Mouse (Mus musculus): Measurements from ENCODE around the gene Myo5c. TPM values are rescaled to one million over a fixed set of nuclear protein-coding genes. Genes with fewer than 3 reads are reported as not detected.

Myo5c gene
- total and polyA plus RNA-seq, 3 experiments: 5.0 to 5.9 (median 5.1) TPM

DNA sequence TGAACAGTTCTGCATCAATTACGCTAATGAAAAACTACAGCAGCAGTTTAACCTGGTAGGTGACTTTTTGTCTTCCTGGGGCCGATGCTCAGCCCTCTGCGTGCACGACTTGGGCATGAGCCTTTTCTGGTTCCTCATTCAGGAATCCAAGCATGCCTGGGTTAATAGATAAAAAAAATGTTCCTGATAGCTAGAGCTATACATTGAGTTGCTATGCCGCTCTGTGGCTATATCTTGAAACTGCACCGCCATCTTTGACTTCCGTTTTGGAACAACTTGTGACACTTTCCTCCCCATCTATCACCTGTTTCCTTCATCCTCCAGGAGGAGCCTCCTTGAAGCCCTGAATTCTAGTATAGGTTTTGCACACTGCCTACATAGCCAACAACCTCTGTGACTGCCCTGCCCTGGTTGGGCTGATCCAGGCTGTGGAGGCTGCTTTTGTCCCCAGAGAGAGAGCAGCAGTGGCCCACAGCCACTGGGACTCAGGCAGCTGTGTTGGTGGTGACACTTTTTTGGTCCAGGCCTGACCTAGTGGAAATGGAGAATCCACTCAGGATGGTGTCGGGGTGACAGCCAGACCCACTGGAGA lies 30.5 kb downstream of the Myo5c start:
- Histone ChIP-seq H3K27ac (no peak overlapping the region), H3K4me1 (ENCODE audit: control insufficient read depth, insufficient read depth, low read length) (peaks cover 2% of the 10 kb centered on the region; the same call in 1 of the 2 replicates), H3K9ac (ENCODE audit: low read depth, low read length) (no peak overlapping the region), H3K4me3 (no peak overlapping the region), H3K27me3 (ENCODE audit: control insufficient read depth, insufficient read depth, low read length) (no peaks in the 10 kb centered on the region), H3K36me3 (ENCODE audit: control insufficient read depth, insufficient read depth, low read length) (no peaks in the 10 kb centered on the region), H3K79me2 (replicated peaks; ENCODE audit: control insufficient read depth, insufficient read depth, low read length) (no peaks in the 10 kb centered on the region)
- 58% methylated on average over 8 of the region's 8 CpGs for WGBS
- DNase-seq: no peak
- intact Hi-C loops (cut with DNase I): no loop called here
- TF ChIP-seq CTCF (IDR thresholded peaks at IDR 0.05): peak; percentile 13; the same call in 1 of the 2 replicates
- no peak for TF ChIP-seq EP300 (IDR thresholded peaks at IDR 0.05; ENCODE audit: insufficient read depth, low read depth, low read length)

DNA sequence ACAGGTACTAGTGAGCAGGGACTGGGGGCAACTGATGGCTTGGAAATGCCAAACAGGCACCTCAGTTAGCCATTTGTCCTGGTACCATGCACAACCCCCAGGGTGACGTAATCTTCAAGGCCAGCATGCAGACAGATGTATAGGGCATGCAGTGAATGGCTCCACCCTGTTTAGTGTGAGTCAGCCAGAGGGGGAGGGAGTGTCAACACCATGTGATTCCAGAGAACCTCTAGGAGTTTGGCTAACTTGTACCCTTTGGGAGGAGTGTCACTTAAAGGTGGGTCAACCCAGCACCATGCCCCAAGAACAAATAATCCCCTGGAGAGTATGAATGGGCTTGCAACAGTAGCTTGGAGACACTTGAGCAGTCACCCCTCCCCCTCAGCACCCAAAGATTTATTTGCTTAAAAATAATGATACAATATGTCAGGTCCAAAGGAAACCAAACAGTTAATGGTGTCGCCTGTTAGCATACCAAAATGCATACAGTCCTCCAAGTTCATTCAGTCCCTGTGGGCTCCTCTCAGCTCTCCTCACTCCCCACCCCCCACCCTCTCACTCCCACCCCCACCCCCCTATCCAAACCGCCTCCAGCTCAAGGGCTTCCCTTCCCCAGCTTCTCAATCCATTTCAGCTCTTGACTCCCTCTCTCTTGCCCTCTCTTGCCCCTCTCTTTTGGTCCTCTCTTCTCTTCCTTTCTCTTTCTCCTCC lies 32.3 kb downstream of the Myo5c start:
- TF ChIP-seq POLR2A (IDR thresholded peaks at IDR 0.05; ENCODE audit: insufficient read depth, low read depth, low read length) (no peak), EP300 (IDR thresholded peaks at IDR 0.05; ENCODE audit: insufficient read depth, low read depth, low read length) (no peak), CTCF (IDR thresholded peaks at IDR 0.05) (no peak)
- WGBS: 55% methylated on average over 3 of the region's 3 CpGs
- H3K4me1 ChIP-seq (ENCODE audit: control insufficient read depth, insufficient read depth, low read length): no peaks in the 10 kb centered on the region
- intact Hi-C loops (cut with DNase I): no loop called here
- no peak for DNase-seq
- no peak overlapping the region for H3K4me3 ChIP-seq
- no peaks in the 10 kb centered on the region for H3K79me2 ChIP-seq (replicated peaks; ENCODE audit: control insufficient read depth, insufficient read depth, low read length)
- no peak overlapping the region for H3K27ac ChIP-seq
- no peak overlapping the region for H3K9ac ChIP-seq (ENCODE audit: low read depth, low read length)
- H3K36me3 ChIP-seq (ENCODE audit: control insufficient read depth, insufficient read depth, low read length): no peaks in the 10 kb centered on the region
- H3K27me3 ChIP-seq (ENCODE audit: control insufficient read depth, insufficient read depth, low read length): no peaks in the 10 kb centered on the region

DNA sequence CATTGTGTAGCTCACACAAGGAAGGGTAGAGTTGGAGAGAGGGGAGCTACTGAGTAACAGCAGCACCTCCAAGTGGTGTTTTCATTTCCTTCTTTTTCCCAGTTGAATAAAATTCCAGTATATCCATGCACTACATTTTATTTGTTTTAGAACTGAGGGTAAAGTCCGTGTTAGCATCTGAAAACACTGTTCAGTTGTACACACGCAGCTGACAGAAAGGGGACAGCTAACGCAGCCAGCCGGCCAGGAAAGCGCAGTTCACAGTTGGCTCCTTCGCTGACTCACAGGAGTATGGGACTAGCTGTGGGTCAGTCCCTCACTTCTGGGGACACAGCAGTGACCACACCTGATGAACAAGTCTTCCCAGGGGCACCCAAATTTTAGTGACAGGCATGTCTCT lies 35.3 kb downstream of the Myo5c start:
- no peak for DNase-seq
- intact Hi-C loops (cut with DNase I): no loop called here
- Histone ChIP-seq H3K27ac (no peak overlapping the region), H3K9ac (ENCODE audit: low read depth, low read length) (no peak overlapping the region), H3K4me1 (ENCODE audit: control insufficient read depth, insufficient read depth, low read length) (no peaks in the 10 kb centered on the region), H3K79me2 (replicated peaks; ENCODE audit: control insufficient read depth, insufficient read depth, low read length) (no peaks in the 10 kb centered on the region), H3K27me3 (ENCODE audit: control insufficient read depth, insufficient read depth, low read length) (no peaks in the 10 kb centered on the region), H3K4me3 (no peak overlapping the region), H3K36me3 (ENCODE audit: control insufficient read depth, insufficient read depth, low read length) (no peaks in the 10 kb centered on the region)
- TF ChIP-seq POLR2A (IDR thresholded peaks at IDR 0.05; ENCODE audit: insufficient read depth, low read depth, low read length): no peak
- TF ChIP-seq CTCF (IDR thresholded peaks at IDR 0.05): no peak
- no peak for TF ChIP-seq EP300 (IDR thresholded peaks at IDR 0.05; ENCODE audit: insufficient read depth, low read depth, low read length)
- WGBS: 78% methylated on average over 6 of the region's 6 CpGs

DNA sequence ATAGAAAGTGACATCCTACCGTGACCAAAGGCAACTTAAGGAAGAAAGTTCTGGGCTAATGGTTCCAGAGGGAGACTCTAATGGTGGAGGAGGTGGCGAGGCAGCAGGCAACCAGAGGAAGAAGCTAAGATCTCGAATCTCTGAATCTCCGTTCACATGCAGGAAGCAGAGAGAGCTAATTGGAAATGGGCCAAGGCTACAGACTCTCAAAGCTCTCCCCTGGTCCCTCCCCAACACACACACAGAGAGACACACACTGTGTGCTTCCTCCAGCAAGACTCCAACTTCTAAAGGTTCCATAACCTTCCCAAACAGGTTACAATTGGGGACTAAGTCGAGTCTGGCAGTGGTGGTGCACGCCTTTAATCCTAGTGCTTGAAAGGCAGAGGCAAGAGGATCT lies 38.6 kb downstream of the Myo5c start:
- no peaks in the 10 kb centered on the region for H3K36me3 ChIP-seq (ENCODE audit: control insufficient read depth, insufficient read depth, low read length)
- no peak for DNase-seq
- no peaks in the 10 kb centered on the region for H3K79me2 ChIP-seq (replicated peaks; ENCODE audit: control insufficient read depth, insufficient read depth, low read length)
- WGBS: 41% methylated on average over 6 of the region's 6 CpGs
- no peak overlapping the region for H3K4me3 ChIP-seq
- TF ChIP-seq CTCF (IDR thresholded peaks at IDR 0.05) (no peak), POLR2A (IDR thresholded peaks at IDR 0.05; ENCODE audit: insufficient read depth, low read depth, low read length) (no peak), EP300 (IDR thresholded peaks at IDR 0.05; ENCODE audit: insufficient read depth, low read depth, low read length) (no peak)
- H3K27me3 ChIP-seq (ENCODE audit: control insufficient read depth, insufficient read depth, low read length): no peaks in the 10 kb centered on the region
- no peak overlapping the region for H3K27ac ChIP-seq
- no peak overlapping the region for H3K9ac ChIP-seq (ENCODE audit: low read depth, low read length)
- intact Hi-C loops (cut with DNase I): no loop called here
- no peaks in the 10 kb centered on the region for H3K4me1 ChIP-seq (ENCODE audit: control insufficient read depth, insufficient read depth, low read length)

DNA sequence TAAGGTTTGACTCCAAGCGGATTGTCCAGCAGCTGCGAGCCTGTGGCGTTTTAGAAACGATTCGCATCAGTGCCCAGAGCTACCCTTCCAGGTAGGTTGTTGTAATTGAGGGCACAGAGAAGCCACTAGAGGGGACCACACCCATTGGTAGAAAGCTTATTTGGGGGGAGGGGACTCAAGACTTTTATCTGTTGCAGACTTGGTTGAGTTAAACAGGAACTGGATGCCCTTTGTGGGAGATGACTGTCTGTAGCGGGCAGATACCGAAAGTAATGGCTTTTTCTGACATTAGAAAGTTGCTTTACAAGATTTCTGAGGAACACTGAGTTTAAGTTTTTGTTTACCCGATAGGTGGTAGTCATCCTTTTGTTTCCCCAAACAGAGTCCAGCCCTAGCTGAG lies 39.7 kb downstream of the Myo5c start:
- H3K36me3 ChIP-seq (ENCODE audit: control insufficient read depth, insufficient read depth, low read length): no peaks in the 10 kb centered on the region
- no peak overlapping the region for H3K4me3 ChIP-seq

DNA sequence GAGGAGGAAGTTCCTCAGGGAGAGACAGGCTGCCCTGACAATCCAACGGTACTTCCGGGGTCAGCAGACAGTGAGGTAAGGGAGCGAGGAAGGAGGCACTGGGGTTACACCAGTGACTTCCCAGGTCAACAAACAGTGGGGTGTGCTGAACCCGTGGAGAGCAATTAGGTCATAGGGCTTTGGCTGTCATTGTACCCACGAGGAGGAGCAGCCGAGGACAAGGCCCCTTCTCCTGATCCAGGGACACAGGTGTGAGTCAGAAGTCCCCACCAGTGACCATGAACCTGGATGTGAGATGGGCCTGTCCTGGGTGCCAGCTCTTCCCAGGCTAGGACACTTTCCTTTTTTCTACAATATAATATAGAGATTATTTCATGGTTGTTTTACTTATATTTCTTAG lies 41.8 kb downstream of the Myo5c start:
- WGBS: 49% methylated on average over 6 of the region's 6 CpGs
- no peak for DNase-seq
- Histone ChIP-seq H3K4me3 (no peak overlapping the region), H3K27ac (no peak overlapping the region), H3K9ac (ENCODE audit: low read depth, low read length) (no peak overlapping the region), H3K27me3 (ENCODE audit: control insufficient read depth, insufficient read depth, low read length) (no peaks in the 10 kb centered on the region), H3K4me1 (ENCODE audit: control insufficient read depth, insufficient read depth, low read length) (no peaks in the 10 kb centered on the region), H3K79me2 (replicated peaks; ENCODE audit: control insufficient read depth, insufficient read depth, low read length) (no peaks in the 10 kb centered on the region), H3K36me3 (ENCODE audit: control insufficient read depth, insufficient read depth, low read length) (no peaks in the 10 kb centered on the region)
- intact Hi-C loops (cut with DNase I): no loop called here
- TF ChIP-seq CTCF (IDR thresholded peaks at IDR 0.05): no peak
- TF ChIP-seq EP300 (IDR thresholded peaks at IDR 0.05; ENCODE audit: insufficient read depth, low read depth, low read length): no peak

More for the DNA sequence above, 39.7 kb downstream of the Myo5c start:
- Histone ChIP-seq H3K79me2 (replicated peaks; ENCODE audit: control insufficient read depth, insufficient read depth, low read length) (no peaks in the 10 kb centered on the region), H3K9ac (ENCODE audit: low read depth, low read length) (no peak overlapping the region), H3K27me3 (ENCODE audit: control insufficient read depth, insufficient read depth, low read length) (no peaks in the 10 kb centered on the region), H3K27ac (no peak overlapping the region), H3K4me1 (ENCODE audit: control insufficient read depth, insufficient read depth, low read length) (no peaks in the 10 kb centered on the region)
- WGBS: 90% methylated on average over 8 of the region's 8 CpGs
- DNase-seq: no peak
- intact Hi-C loops (cut with DNase I): no loop called here
- no peak for TF ChIP-seq CTCF (IDR thresholded peaks at IDR 0.05)
- TF ChIP-seq EP300 (IDR thresholded peaks at IDR 0.05; ENCODE audit: insufficient read depth, low read depth, low read length): no peak
- TF ChIP-seq POLR2A (IDR thresholded peaks at IDR 0.05; ENCODE audit: insufficient read depth, low read depth, low read length): no peak

Measured in heart, adult 2 months (tissue).